Mouse (Mus musculus) brain, embryonic 14.5 days (tissue): Measurements from ENCODE around the gene Runx1.

ENCODE experiments used
- CTCF ChIP-seq: fragments of 200-500 bp; IDR thresholded peaks from 2 replicates; pipeline ENCODE4 v1.5.1; 2012; ENCODE audit warnings: inconsistent platforms, mild to moderate bottlenecking, moderate library complexity, borderline replicate concordance; ENCODE audit not compliant: insufficient read depth, insufficient read length; ENCODE audit errors: extremely low read depth
- POLR2A ChIP-seq: fragments of 200-500 bp; IDR thresholded peaks from 2 replicates; pipeline ENCODE4 v1.6.1; 2012; ENCODE audit warnings: mild to moderate bottlenecking, inconsistent platforms, borderline replicate concordance; ENCODE audit not compliant: poor library complexity, insufficient read depth, insufficient read length, severe bottlenecking; ENCODE audit errors: extremely low read depth

DNA sequence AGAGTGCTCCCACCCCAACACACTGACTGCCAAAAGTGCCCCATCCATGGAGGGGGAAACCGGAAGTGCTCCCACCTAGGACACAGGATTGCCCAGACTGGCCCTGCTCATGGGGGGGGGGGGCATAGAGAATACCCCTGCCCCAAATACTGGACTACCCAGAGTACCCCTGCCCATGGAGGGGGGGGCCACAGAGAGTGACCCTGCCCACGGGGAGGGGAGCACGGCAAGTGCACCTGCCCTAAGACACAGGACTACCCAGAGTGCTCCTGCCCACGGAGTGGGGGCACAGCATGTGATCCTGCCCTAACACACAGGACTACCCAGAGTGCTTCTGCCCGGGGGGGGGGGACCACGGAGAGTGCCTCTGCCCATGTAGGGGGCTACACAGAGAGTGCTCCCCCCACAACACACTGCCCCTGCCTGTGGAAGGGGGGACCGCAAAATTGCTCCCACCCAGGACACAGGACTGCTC lies 219.4 kb downstream of the Runx1 start:
- no peak for TF ChIP-seq CTCF
- no peak for TF ChIP-seq POLR2A
